Comparison of ENCODE assay signal across 30 mouse cellular contexts in the genomic region with DNA sequence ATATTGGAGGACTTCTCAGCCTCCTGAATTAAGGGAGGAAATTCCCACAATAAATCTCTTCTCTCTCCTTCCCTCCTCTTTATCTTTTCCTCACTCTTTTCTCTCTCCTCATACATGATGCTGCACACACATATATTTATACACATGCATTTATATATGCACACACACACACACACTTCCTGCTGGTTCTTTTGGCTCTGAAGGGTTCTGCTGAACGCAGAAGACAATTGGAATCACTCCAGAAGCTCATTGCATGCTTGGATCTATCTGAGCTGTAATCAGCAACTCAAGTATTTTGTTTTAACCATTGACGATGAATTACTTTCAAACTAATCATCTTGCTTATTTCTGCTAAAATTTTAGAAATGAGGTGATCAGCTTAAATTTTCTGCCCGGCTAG.
DNase-seq lines count a peak whose midpoint lies in the region; ATAC-seq and TF ChIP-seq lines count a peak whose summit lies in the region.
"Had no signal": no experiment of that assay in that cellular context is flagged by ENCODE, and none has a peak within 500 bp of the region (broad histone marks: within the 10 kb centered on the region; RNA-seq: fewer than 3 reads in every experiment).

No protein-coding gene starts in this region.

- TF ChIP-seq POLR2A in lung, adult 2 months (IDR thresholded peaks at IDR 0.05; ENCODE audit: borderline replicate concordance, extremely low read depth, low read depth, low read length) = no peak

- H3K4me2 ChIP-seq in forebrain, embryonic 15.5 days (replicated peaks) = no peak overlapping the region
- no peak overlapping the region for H3K4me2 ChIP-seq in forebrain, embryonic 12.5 days
- no peak overlapping the region for H3K4me2 ChIP-seq in lung, embryonic 14.5 days
- H3K4me2 ChIP-seq in neural tube, embryonic 15.5 days = no peak overlapping the region
- no peak overlapping the region for H3K4me2 ChIP-seq in stomach, embryonic 16.5 days (ENCODE audit: low read depth, low read length)
- H3K4me2 ChIP-seq: embryonic facial prominence, embryonic 15.5 days; heart, embryonic 12.5 days; hindbrain, embryonic 15.5 days; limb, embryonic 12.5 days; liver, embryonic 15.5 days; midbrain, embryonic 12.5 days had no signal

- no peaks in the 10 kb centered on the region for H3K9me3 ChIP-seq in forebrain, embryonic 15.5 days
- no peaks in the 10 kb centered on the region for H3K9me3 ChIP-seq in forebrain, embryonic 12.5 days
- no peaks in the 10 kb centered on the region for H3K9me3 ChIP-seq in lung, embryonic 14.5 days (ENCODE audit: low read depth, low read length)
- no peaks in the 10 kb centered on the region for H3K9me3 ChIP-seq in neural tube, embryonic 15.5 days (replicated peaks)
- H3K9me3 ChIP-seq in stomach, embryonic 16.5 days (replicated peaks; ENCODE audit: control insufficient read depth, low read length) = 0 out of 2 replicates have a peak, but pooled peaks cover 5% of the 10 kb centered on the region
- H3K9me3 ChIP-seq: embryonic facial prominence, embryonic 15.5 days; heart, embryonic 12.5 days; hindbrain, embryonic 15.5 days; liver, embryonic 15.5 days; midbrain, embryonic 12.5 days had no signal

- ATAC-seq in forebrain, embryonic 15.5 days (replicated peaks) = peak; percentile 33; the same call in 1 of the 2 replicates
- no peak for ATAC-seq in forebrain, embryonic 12.5 days (ENCODE audit: low FRiP score)
- ATAC-seq in lung, embryonic 14.5 days (ENCODE audit: insufficient read depth) = peak; percentile 69; the same call in 1 of the 2 replicates
- no peak for ATAC-seq in neural tube, embryonic 15.5 days (ENCODE audit: low FRiP score)
- ATAC-seq in stomach, embryonic 16.5 days (ENCODE audit: insufficient read depth, low FRiP score) = no peak
- ATAC-seq: CD4-positive, CD25-positive, alpha-beta regulatory T cell, adult 4 months; inflammation-experienced regulatory T-cells, adult 6 months had no signal

- H3K4me1 ChIP-seq in forebrain, embryonic 15.5 days = peaks cover 12% of the 10 kb centered on the region
- peaks cover 4% of the 10 kb centered on the region; the same call in 1 of the 2 replicates for H3K4me1 ChIP-seq in forebrain, embryonic 12.5 days
- no peaks in the 10 kb centered on the region for H3K4me1 ChIP-seq in lung, embryonic 14.5 days (ENCODE audit: insufficient read depth)
- H3K4me1 ChIP-seq in lung, adult 2 months (ENCODE audit: control insufficient read depth, insufficient read depth, low read length) = no peaks in the 10 kb centered on the region
- H3K4me1 ChIP-seq in neural tube, embryonic 15.5 days = peaks cover 8% of the 10 kb centered on the region
- H3K4me1 ChIP-seq in stomach, embryonic 16.5 days (ENCODE audit: control insufficient read depth, insufficient read depth, low read length) = peaks cover 2% of the 10 kb centered on the region; the same call in 1 of the 2 replicates
- H3K4me1 ChIP-seq: embryonic facial prominence, embryonic 15.5 days; heart, embryonic 12.5 days; liver, embryonic 15.5 days; megakaryocyte, embryonic 14.5 days; midbrain, embryonic 12.5 days had no signal

- TF ChIP-seq CTCF in lung, embryonic 14.5 days (IDR thresholded peaks at IDR 0.05; ENCODE audit: low read depth) = no peak
- TF ChIP-seq CTCF in lung, adult 2 months (IDR thresholded peaks at IDR 0.05; ENCODE audit: insufficient read depth, low read length) = no peak

- WGBS in forebrain, embryonic 15.5 days = 48% methylated on average over 3 of the region's 3 CpGs
- 75% methylated on average over 3 of the region's 3 CpGs for WGBS in forebrain, embryonic 12.5 days
- 26% methylated on average over 3 of the region's 3 CpGs for WGBS in lung, embryonic 14.5 days
- WGBS in lung, adult 2 months = 57% methylated on average over 3 of the region's 3 CpGs
- WGBS in neural tube, embryonic 15.5 days = 51% methylated on average over 3 of the region's 3 CpGs
- 49% methylated on average over 3 of the region's 3 CpGs for WGBS in stomach, embryonic 16.5 days

- H3K27ac ChIP-seq in forebrain, embryonic 15.5 days (replicated peaks) = peak overlapping the region; percentile 57
- no peak overlapping the region for H3K27ac ChIP-seq in forebrain, embryonic 12.5 days
- H3K27ac ChIP-seq in lung, embryonic 14.5 days (ENCODE audit: low read depth) = peak overlapping the region; percentile 55; the same call in 1 of the 2 replicates
- 0 out of 2 replicates have a peak overlapping the region, but pooled peaks have one; percentile 23 for H3K27ac ChIP-seq in neural tube, embryonic 15.5 days (replicated peaks)
- 0 out of 2 replicates have a peak overlapping the region, but pooled peaks have one; percentile 5 for H3K27ac ChIP-seq in stomach, embryonic 16.5 days (ENCODE audit: low read length)
- H3K27ac ChIP-seq: embryonic facial prominence, embryonic 15.5 days; gastrocnemius, adult 2 months; heart, adult 2 months; left cerebral cortex, adult 2 months; limb, embryonic 12.5 days; liver, embryonic 15.5 days; midbrain, embryonic 12.5 days had no signal

- no peaks in the 10 kb centered on the region for H3K27me3 ChIP-seq in forebrain, embryonic 15.5 days
- no peaks in the 10 kb centered on the region for H3K27me3 ChIP-seq in forebrain, embryonic 12.5 days
- no peaks in the 10 kb centered on the region for H3K27me3 ChIP-seq in lung, embryonic 14.5 days (ENCODE audit: insufficient read depth, low read length)
- no peaks in the 10 kb centered on the region for H3K27me3 ChIP-seq in neural tube, embryonic 15.5 days (replicated peaks)
- H3K27me3 ChIP-seq in stomach, embryonic 16.5 days (ENCODE audit: control insufficient read depth, insufficient read depth, low read length) = no peaks in the 10 kb centered on the region
- H3K27me3 ChIP-seq: embryonic facial prominence, embryonic 15.5 days; heart, embryonic 12.5 days; hindbrain, embryonic 15.5 days; limb, embryonic 12.5 days; liver, embryonic 15.5 days; megakaryocyte, embryonic 14.5 days; midbrain, embryonic 12.5 days had no signal

- no peaks in the 10 kb centered on the region for H3K36me3 ChIP-seq in forebrain, embryonic 15.5 days
- H3K36me3 ChIP-seq in forebrain, embryonic 12.5 days (replicated peaks) = no peaks in the 10 kb centered on the region
- no peaks in the 10 kb centered on the region for H3K36me3 ChIP-seq in lung, embryonic 14.5 days (ENCODE audit: insufficient read depth)
- H3K36me3 ChIP-seq in neural tube, embryonic 15.5 days = no peaks in the 10 kb centered on the region
- H3K36me3 ChIP-seq in stomach, embryonic 16.5 days (ENCODE audit: control insufficient read depth, insufficient read depth, low read length) = no peaks in the 10 kb centered on the region
- H3K36me3 ChIP-seq: embryonic facial prominence, embryonic 15.5 days; heart, embryonic 12.5 days; hindbrain, embryonic 15.5 days; limb, embryonic 12.5 days; liver, embryonic 15.5 days; midbrain, embryonic 12.5 days had no signal

- DNase-seq in lung, embryonic 14.5 days = peak; percentile 78
- DNase-seq in lung, adult 2 months = no peak
- DNase-seq in neural tube, embryonic 10.5 days (ENCODE audit: extremely low spot score, low spot score) = no peak
- DNase-seq: adrenal gland, postnatal 14 days; cerebellum, adult 11-12 months; cerebellum, adult 9-11 months; gastrocnemius, adult 2 months; gastrocnemius, postnatal 36 days; heart, adult 2 months; heart, postnatal 4 days; kidney, adult 11 months; kidney, postnatal 25 days; lung, postnatal 4 days; right cerebral cortex, postnatal 25 days; thymus, adult 2 months; thymus, postnatal 36 days had no signal

- no peak overlapping the region for H3K4me3 ChIP-seq in forebrain, embryonic 15.5 days
- H3K4me3 ChIP-seq in forebrain, embryonic 12.5 days (replicated peaks) = no peak overlapping the region
- no peak overlapping the region for H3K4me3 ChIP-seq in lung, embryonic 14.5 days (ENCODE audit: low read depth, low read length)
- H3K4me3 ChIP-seq in lung, adult 2 months (replicated peaks; ENCODE audit: extremely low read depth, low read depth, low read length) = no peak overlapping the region
- no peak overlapping the region for H3K4me3 ChIP-seq in neural tube, embryonic 15.5 days (replicated peaks)
- no peak overlapping the region for H3K4me3 ChIP-seq in stomach, embryonic 16.5 days (replicated peaks; ENCODE audit: low read length)
- H3K4me3 ChIP-seq: embryonic facial prominence, embryonic 15.5 days; gastrocnemius, adult 2 months; heart, adult 2 months; heart, embryonic 12.5 days; hindbrain, embryonic 15.5 days; left cerebral cortex, adult 2 months; limb, embryonic 12.5 days; liver, embryonic 15.5 days; megakaryocyte, embryonic 14.5 days; midbrain, embryonic 12.5 days had no signal

- no peak overlapping the region for H3K9ac ChIP-seq in forebrain, embryonic 15.5 days (replicated peaks)
- no peak overlapping the region for H3K9ac ChIP-seq in forebrain, embryonic 12.5 days
- H3K9ac ChIP-seq in lung, embryonic 14.5 days = no peak overlapping the region
- H3K9ac ChIP-seq in neural tube, embryonic 15.5 days (replicated peaks) = no peak overlapping the region
- no peak overlapping the region for H3K9ac ChIP-seq in stomach, embryonic 16.5 days (ENCODE audit: low read length)
- H3K9ac ChIP-seq: embryonic facial prominence, embryonic 15.5 days; heart, embryonic 12.5 days; hindbrain, embryonic 15.5 days; limb, embryonic 12.5 days; liver, embryonic 15.5 days; midbrain, embryonic 12.5 days had no signal

Comparison
In these comparisons a context has a peak if more than half of its experiments do, and no peak if none do; other contexts are left out.
1. ATAC-seq: peak in forebrain, embryonic 15.5 days (single experiment) and lung, embryonic 14.5 days (single experiment); none in forebrain, embryonic 12.5 days (single experiment), neural tube, embryonic 15.5 days (single experiment) and stomach, embryonic 16.5 days (single experiment).